Mouse (Mus musculus) large intestine, adult 2 months (tissue): ENCODE measurements around the gene Wdr62. TPM values are rescaled to one million over a fixed set of nuclear protein-coding genes. Genes with fewer than 3 reads are reported as not detected.
A peak's percentile ranks its signal among the peaks of the same experiment; 100 is the strongest.
"Not testable (repeated sequence)": the region's sequence is repeated elsewhere in the genome, so short reads cannot be mapped to it uniquely, and the experiment has no call there.

Source experiments
- DNase-seq: peaks from one replicate; pipeline ENCODE4 v3.0.0-alpha.2; 2012; ENCODE audit warnings: low read depth, low spot score
- WGBS: fragments of 180-500 bp; shearing (Covaris S2); methylation state at CpG from one replicate; pipeline ENCODE4 v1.1.7; 2018; 5-methylcytosine and 5-hydroxymethylcytosine counted together
- polyA plus RNA-seq: library from polyadenylated mRNA; depleted of rRNA; stranded (reverse); fragments of >200 nt; gene quantifications from 2 replicates; pipeline ENCODE4 v1.2.3, GENCODE M21; 2012

Wdr62 gene
- polyA plus RNA-seq, 1 experiment, result 14.0 TPM

GRCm38 (mm10) chr7:30274383-30274782 lies 5.8 kb downstream of the Wdr62 start:
- 74% methylated on average over 6 of the region's 6 CpGs for WGBS
- no peak for DNase-seq

- WGBS, result 82% methylated on average over 4 of the region's 4 CpGs
These were observed 10.6 kb downstream of the Wdr62 start for GRCm38 (mm10) chr7:30269641-30270040.

DNA sequence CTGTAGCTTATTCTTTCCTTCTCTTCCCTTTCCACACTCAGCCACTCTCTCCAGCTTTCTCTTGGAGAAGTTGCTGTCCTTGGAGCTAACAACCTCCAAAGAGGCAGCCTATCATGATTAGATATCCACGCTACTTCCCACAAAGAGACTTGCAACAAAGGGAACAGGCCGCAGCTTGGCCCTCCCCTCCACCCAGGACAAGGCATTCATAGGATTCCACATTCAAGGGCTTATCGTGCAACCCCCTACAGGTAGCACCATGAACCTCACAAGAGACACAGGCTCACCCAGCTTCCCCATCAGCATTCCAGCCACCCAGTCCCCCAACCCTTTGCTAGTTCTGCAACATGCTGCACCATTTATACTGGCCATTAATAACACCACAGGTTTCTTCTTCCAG lies 13.4 kb downstream of the Wdr62 start:
- no peak for DNase-seq
- 92% methylated on average over 3 of the region's 3 CpGs for WGBS

More at GRCm38 (mm10) chr7:30269641-30270040, 10.6 kb downstream of the Wdr62 start:
- no peak for DNase-seq

- no peak for DNase-seq
- 92% methylated on average over 7 of the region's 7 CpGs for WGBS
These were observed 14.3 kb downstream of the Wdr62 start for GRCm38 (mm10) chr7:30265935-30266334.

GRCm38 (mm10) chr7:30265531-30265930 lies 14.7 kb downstream of the Wdr62 start:
- DNase-seq, result no peak
- WGBS, result 85% methylated on average over 5 of the region's 5 CpGs

DNA sequence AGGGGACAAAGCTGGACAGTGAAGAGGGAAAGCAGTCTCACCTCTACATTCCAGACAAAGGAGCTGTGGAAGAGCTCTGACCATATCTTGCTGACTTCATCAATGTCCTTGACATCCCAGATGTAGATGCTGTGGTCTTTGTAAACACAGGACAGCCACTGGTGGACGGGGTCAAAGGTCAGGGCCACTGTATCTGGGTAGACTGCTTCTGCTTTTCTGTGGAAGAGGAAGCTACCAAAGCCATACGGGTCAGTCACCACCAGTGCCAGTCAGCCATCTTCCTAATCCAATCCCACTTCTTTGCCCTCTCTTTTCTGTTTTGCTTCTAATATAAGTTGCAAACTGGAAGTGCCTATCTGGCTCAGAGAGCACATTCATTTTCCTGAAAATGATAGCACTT lies 15.2 kb downstream of the Wdr62 start:
- DNase-seq, result no peak
- WGBS, result 57% methylated on average over 2 of the region's 2 CpGs

DNA sequence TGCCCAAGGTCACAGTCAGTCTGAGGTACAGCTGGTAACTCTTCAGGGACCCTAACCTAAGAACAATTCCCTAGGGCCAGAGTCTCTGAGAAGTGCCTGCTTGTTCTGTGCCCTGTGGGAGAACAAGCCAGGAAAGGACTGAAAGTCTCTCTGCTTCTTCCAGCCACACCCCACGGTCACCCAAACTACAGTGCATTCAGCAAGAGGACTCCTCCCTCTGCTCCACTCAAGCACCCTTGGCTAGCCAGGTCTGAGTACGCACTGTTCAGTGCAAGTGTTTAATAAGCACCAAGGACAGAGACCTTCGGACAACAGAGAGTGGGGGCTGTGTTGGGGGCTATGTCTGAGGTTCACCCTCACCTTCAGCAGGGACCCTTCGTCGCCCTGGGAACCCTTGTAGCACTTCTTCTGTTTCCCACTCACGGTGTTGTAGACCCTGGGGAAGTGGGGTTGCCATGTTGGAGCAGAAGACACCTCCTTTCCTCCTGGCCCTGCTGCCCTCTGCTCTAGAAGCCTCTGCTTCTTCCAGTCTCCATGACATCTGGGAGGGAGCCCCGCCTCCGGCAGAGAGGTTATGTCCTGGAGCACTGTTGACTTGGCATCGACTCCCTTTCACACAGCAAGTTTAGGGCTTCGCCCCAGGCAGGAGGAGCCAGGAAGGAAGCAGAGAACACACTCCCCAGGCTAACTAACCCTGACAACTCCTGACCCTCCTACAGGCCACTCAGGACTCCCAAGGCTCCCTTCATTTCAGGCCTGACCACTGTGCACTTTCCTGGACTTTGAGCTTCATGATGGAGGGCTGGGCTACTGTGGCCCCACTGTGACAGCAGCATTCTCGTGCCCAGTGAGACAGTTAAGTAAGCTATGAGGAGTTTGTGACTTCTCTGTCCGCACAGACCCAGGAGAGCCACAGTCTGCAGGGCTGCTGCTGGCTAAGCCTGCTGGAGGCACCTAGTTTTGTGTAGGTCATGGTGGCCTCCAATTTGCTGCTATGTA lies 28.0 kb downstream of the Wdr62 start:
- WGBS, result 50% methylated on average over 12 of the region's 12 CpGs
- DNase-seq, result no peak

- not testable (repeated sequence) for DNase-seq
- 67% methylated on average over 3 of the region's 3 CpGs for WGBS
These were observed 42.8 kb downstream of the Wdr62 start for GRCm38 (mm10) chr7:30237374-30237773.

DNA sequence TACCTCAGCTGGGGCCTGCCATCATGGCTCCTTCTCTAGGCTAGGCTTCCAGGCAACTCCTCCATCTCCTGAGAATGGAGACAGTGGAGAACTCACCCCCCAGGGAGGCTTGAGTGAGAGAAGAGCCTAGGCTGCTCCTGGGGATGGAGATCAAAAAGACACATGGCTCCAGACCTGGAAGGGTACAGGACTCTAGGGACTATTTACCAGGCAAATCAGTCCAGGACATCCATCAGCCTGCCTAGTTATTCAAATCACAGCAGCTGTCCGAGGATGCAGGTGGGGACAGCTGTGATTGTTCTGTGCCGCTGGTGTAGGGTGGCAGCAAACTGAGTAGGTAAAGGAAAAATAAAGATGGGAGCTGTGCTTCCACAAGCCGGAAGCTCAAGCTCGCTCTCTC lies 44.6 kb downstream of the Wdr62 start, which contains the start of gene Ovol3:
Gene Ovol3, minus strand, starts transcription at position 101 of the 400 bp plus-strand sequence.
- WGBS, result 86% methylated on average over 4 of the region's 4 CpGs
- no peak for DNase-seq

DNA sequence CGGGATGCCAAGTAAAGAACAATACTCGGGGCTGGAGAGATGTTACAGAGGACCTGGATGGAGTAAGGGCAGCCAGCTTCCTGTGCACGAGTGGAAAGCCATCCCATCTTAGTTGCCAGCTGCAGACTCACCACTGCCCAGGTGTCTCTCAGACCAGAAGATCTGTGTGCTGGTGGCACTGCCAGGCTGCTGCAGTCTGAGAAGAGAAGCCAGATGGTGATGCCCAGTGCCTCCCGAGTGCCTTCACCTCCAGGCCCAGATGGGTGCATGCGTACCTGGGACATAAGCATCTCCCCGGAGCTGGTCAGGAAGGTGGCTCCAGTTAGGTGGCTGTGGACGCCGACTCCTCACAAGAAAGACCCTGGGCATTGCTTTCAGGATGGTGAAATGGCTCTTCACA lies 45.1 kb downstream of the Wdr62 start:
- WGBS, result 89% methylated on average over 8 of the region's 8 CpGs
- DNase-seq, result no peak

- no peak for DNase-seq
- WGBS, result 95% methylated on average over 15 of the region's 15 CpGs
These were observed 45.9 kb downstream of the Wdr62 start for GRCm38 (mm10) chr7:30234276-30234858.

- WGBS, result 76% methylated on average over 20 of the region's 20 CpGs
- DNase-seq, result no peak
These were observed 46.8 kb downstream of the Wdr62 start for GRCm38 (mm10) chr7:30233387-30233786.

DNA sequence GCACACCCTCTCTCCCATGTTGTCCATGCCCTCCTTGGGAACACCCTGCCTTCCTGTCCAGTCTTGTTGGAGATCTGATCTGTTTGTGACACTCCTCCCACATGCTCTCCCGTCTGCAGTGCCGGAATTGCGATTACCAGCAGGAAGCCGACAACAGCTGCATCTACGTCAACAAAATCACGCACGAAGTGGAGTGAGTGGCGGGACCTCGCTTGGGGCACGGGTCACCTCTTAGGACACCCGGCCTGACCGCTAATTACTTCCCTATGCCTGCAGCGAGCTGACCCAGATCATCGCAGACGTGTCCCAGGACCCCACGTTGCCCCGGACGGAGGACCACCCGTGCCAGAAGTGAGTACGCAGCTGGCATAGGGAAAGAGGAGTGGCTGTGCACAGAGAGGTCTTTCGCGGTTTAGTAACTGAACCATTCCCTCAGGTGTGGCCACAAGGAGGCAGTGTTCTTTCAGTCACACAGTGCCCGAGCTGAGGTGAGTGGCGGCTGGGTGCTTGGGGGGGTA lies 47.5 kb downstream of the Wdr62 start:
- no peak for DNase-seq
- 2% methylated on average over 24 of the region's 24 CpGs for WGBS

DNA sequence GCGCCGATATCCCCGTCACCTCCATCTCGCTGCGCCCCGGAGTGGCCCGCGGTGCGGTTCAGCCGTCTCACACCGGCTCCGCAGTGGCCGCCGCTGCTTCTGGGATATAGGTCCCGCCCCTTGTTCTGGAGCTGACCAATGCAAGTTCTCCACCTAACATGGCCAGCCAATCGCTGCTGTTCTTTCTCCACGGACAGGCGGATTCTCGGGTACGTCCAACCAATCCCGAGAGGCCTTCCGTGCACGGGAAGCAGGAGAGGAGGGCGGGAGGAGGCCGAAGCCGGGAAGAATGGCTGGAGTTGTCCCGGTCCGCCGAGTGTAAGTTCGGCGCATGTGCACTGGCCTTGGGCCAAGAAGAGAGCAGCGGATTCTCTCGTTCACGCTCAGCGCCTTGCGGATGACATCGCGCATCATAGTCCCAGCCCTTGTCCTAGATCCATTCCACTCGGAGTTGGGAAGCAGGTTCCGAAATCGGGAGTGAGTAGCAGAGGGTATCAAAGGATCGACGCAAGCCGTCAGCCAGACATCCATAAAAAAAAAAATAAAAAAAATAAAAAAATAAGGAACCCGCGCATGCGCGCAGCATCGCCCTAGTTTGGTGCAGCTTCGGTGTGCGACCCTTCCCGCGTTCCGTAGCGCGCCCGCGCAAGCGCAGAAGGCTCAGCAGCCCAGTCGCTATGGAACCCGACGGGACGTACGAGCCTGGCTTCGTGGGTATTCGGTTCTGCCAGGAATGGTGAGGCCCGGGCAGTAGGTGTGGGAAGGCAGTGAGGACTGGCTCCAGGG lies 48.4 kb downstream of the Wdr62 start, which contains the start of the genes Polr2i and Tbcb:
Gene Polr2i, plus strand, starts transcription at position 280 of the 786 bp plus-strand sequence.
Gene Tbcb, minus strand, starts transcription at position 604 of the 786 bp plus-strand sequence.
- DNase-seq, result peak; percentile 96
- under 1% methylated on average over 67 of the region's 67 CpGs for WGBS

- WGBS, result under 1% methylated on average over 16 of the region's 16 CpGs
- DNase-seq, result no peak
These were observed 48.9 kb downstream of the Wdr62 start for GRCm38 (mm10) chr7:30231328-30231668.

DNA sequence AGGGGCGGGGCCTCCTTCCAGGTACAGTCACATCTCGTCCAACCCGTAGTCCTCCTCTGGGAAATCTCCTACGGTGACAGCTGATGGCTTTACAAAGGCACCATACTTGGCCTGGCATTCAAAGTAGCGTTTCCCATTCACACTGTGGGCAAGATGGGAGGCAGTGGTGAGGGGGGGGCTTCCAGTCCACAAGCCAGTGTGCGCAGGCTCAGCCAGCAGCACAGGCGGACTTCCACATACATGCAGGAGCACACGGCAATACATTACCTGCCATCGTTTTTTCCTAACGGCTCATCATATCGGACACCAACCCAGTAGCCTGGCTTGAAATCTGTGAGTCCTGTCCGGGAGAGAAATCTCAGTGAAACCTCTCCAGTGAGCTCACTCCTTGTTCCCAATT lies 56.0 kb downstream of the Wdr62 start:
- 90% methylated on average over 12 of the region's 12 CpGs for WGBS
- DNase-seq, result no peak

GRCm38 (mm10) chr7:30222205-30222604 lies 58.0 kb downstream of the Wdr62 start:
- no peak for DNase-seq
- WGBS, result 92% methylated on average over 5 of the region's 5 CpGs

DNA sequence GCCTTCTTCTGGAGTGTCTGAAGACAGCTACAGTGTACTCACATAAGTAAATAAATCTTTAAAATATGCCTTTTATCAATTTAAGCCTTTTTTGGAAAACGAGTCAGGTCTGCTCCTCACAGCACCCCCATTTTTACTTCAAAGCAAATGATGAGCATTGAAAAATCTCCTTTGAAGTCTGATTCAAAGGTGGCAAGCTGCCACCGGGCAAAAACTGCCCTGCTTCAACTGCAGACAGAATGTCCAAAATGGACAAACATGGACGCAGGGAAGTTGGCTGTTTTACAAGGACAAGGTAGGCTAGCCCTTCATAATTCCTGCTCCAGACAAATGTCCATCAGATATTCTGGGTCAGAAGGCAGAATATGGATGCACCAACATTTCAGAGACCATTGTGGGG lies 58.8 kb downstream of the Wdr62 start:
- 76% methylated on average over 3 of the region's 3 CpGs for WGBS
- DNase-seq, result no peak

DNA sequence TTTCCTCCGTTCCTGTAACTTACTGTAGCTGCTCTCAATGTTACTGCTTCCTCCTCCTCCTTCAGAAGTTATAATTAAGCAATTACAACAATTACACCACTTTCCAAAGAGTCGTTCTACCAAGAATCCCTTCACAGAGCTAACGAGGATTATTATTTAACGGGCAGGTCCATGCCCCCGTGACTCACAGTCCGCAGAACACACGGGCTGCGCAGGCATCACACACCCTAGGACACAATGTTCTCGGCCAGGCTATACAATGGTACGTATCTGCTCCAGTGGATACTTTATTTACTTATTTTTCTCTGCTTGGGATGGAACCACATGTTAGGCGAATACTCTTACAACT lies 60.2 kb downstream of the Wdr62 start:
- no peak for DNase-seq
- WGBS, result 5% methylated on average over 11 of the region's 11 CpGs
